Mouse (Mus musculus): ENCODE measurements around the gene Unk.

Gene Unk

GRCm38 (mm10) chr11:116030898-116031845 is 1.1 kb downstream of the Unk start:
- DNase-seq (ENCODE audit: low spot score): peak; percentile 42

GRCm38 (mm10) chr11:116034584-116034983 is 4.5 kb downstream of the Unk start:
- no peak for DNase-seq (ENCODE audit: low spot score)

GRCm38 (mm10) chr11:116036671-116037070 is 6.5 kb downstream of the Unk start:
- DNase-seq (ENCODE audit: low spot score): no peak

- DNase-seq (ENCODE audit: low spot score): no peak
These were observed 7.7 kb downstream of the Unk start for GRCm38 (mm10) chr11:116037826-116038225.

GRCm38 (mm10) chr11:116040593-116040992 is 10.5 kb downstream of the Unk start:
- no peak for DNase-seq (ENCODE audit: low spot score)

- no peak for DNase-seq (ENCODE audit: low spot score)
These were observed 11.7 kb downstream of the Unk start for GRCm38 (mm10) chr11:116041833-116042232.

- no peak for DNase-seq (ENCODE audit: low spot score)
These were observed 12.4 kb downstream of the Unk start for GRCm38 (mm10) chr11:116042372-116043138.

GRCm38 (mm10) chr11:116043286-116043685 is 13.2 kb downstream of the Unk start:
- no peak for DNase-seq (ENCODE audit: low spot score)

- no peak for DNase-seq (ENCODE audit: low spot score)
These were observed 15.1 kb downstream of the Unk start for GRCm38 (mm10) chr11:116045173-116045572.

GRCm38 (mm10) chr11:116049610-116050009 is 19.5 kb downstream of the Unk start:
- no peak for DNase-seq (ENCODE audit: low spot score)

GRCm38 (mm10) chr11:116050196-116050595 is 20.1 kb downstream of the Unk start:
- no peak for DNase-seq (ENCODE audit: low spot score)

GRCm38 (mm10) chr11:116053510-116054229 is 23.5 kb downstream of the Unk start:
- no peak for DNase-seq (ENCODE audit: low spot score)

GRCm38 (mm10) chr11:116055873-116056272 is 25.8 kb downstream of the Unk start:
- DNase-seq (ENCODE audit: low spot score): no peak

- no peak for DNase-seq (ENCODE audit: low spot score)
These were observed 27.2 kb downstream of the Unk start for GRCm38 (mm10) chr11:116057237-116057881.

- DNase-seq (ENCODE audit: low spot score): no peak
These were observed 28.0 kb downstream of the Unk start for GRCm38 (mm10) chr11:116058022-116058614.

GRCm38 (mm10) chr11:116058868-116059690 is 29.0 kb downstream of the Unk start:
- no peak for DNase-seq (ENCODE audit: low spot score)

GRCm38 (mm10) chr11:116059691-116060025 is 29.5 kb downstream of the Unk start:
- DNase-seq (ENCODE audit: low spot score): no peak

GRCm38 (mm10) chr11:116060596-116060995 is 30.5 kb downstream of the Unk start:
- DNase-seq (ENCODE audit: low spot score): no peak

GRCm38 (mm10) chr11:116061641-116062415 is 31.7 kb downstream of the Unk start:
- no peak for DNase-seq (ENCODE audit: low spot score)

- no peak for DNase-seq (ENCODE audit: low spot score)
These were observed 32.4 kb downstream of the Unk start for GRCm38 (mm10) chr11:116062521-116062920.
